Mouse (Mus musculus) MN1 (cell line): Measurements from ENCODE around the gene Phc2.
A peak's percentile ranks its signal among the peaks of the same experiment; 100 is the strongest.

Source experiments
- DNase-seq: peaks from one replicate; pipeline ENCODE4 v3.0.0-alpha.2; 2016; ENCODE audit warnings: low spot score

Gene Phc2

GRCm38 (mm10) chr4:128784950-128785631, 130.6 kb downstream of the Phc2 start:
- no peak for DNase-seq

GRCm38 (mm10) chr4:128785921-128786654, 131.6 kb downstream of the Phc2 start:
- no peak for DNase-seq

- DNase-seq = no peak
Measured at GRCm38 (mm10) chr4:128787023-128787939, 132.8 kb downstream of the Phc2 start.

- no peak for DNase-seq
Measured at GRCm38 (mm10) chr4:128788108-128788507, 133.6 kb downstream of the Phc2 start.

- no peak for DNase-seq
Measured at GRCm38 (mm10) chr4:128789646-128790045, 135.1 kb downstream of the Phc2 start.

- DNase-seq = peak; percentile 73
Measured at GRCm38 (mm10) chr4:128793710-128794109, 139.2 kb downstream of the Phc2 start.

- DNase-seq = peak; percentile 40
Measured at GRCm38 (mm10) chr4:128794198-128794597, 139.7 kb downstream of the Phc2 start.

- DNase-seq = no peak
Measured at GRCm38 (mm10) chr4:128795596-128795995, 141.1 kb downstream of the Phc2 start.

- no peak for DNase-seq
Measured at GRCm38 (mm10) chr4:128796788-128797187, 142.3 kb downstream of the Phc2 start.

- DNase-seq = peak; percentile 36
Measured at GRCm38 (mm10) chr4:128801675-128802465, 147.4 kb downstream of the Phc2 start.
